Mouse (Mus musculus) neural tube, embryonic 10.5 days (tissue): ENCODE data around the gene Snx6.
"Not testable (repeated sequence)": the region's sequence is repeated elsewhere in the genome, so short reads cannot be mapped to it uniquely, and the experiment has no call there.

Experiments used
- DNase-seq: peaks from one replicate; pipeline ENCODE4 v3.0.0-alpha.2; 2017; ENCODE audit warnings: low spot score; ENCODE audit errors: extremely low spot score

Gene Snx6

GRCm38 (mm10) chr12:54795153-54795998 is at the start of gene Snx6:
Gene Snx6, minus strand, starts transcription at chr12:54795703.
- peak; percentile 90 for DNase-seq

GRCm38 (mm10) chr12:54844415-54844814 is 48.9 kb upstream of the Snx6 start:
- no peak for DNase-seq

DNA sequence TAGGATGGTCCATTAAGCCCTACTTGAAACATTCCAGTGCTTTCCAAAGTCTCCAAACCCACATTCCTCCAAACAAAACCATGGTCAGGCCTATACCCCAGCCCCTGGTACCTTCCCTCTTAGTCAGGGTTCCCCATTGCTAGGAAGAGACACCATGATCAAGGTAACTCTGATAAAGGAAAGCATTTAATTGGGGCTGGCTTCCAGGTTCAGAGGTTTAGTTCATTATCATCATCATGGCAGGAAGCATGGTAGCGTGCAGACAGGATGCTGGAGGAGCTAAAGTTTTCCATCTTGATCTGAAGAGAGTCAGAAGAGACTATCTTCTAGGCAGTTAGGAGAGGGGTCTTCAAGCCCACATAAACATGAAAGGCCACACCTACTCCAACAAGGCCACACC is 46.1 kb upstream of the Snx6 start:
- no peak for DNase-seq

- no peak for DNase-seq
Observed at GRCm38 (mm10) chr12:54839815-54840214, 44.3 kb upstream of the Snx6 start.

DNA sequence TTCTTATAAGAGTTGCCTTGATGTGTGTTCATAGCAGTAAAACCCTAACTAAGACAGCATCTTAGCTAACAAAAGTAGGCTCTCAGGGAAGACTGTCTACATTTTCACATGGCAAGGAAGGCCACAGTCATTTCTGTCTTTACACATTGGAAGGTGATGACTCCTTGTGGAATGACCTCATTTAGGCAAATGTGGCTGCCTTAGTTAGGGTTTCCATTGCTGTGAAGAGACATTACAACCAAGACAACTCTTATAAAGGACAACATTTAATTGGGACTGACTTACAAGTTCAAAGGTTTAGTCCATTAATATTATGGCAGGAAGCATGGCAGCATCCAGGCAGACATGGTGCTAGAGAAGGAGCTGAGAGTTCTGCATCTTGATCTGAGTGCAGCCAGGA is 43.4 kb upstream of the Snx6 start:
- no peak for DNase-seq

- no peak for DNase-seq
Observed at GRCm38 (mm10) chr12:54835608-54836570, 40.4 kb upstream of the Snx6 start.

DNA sequence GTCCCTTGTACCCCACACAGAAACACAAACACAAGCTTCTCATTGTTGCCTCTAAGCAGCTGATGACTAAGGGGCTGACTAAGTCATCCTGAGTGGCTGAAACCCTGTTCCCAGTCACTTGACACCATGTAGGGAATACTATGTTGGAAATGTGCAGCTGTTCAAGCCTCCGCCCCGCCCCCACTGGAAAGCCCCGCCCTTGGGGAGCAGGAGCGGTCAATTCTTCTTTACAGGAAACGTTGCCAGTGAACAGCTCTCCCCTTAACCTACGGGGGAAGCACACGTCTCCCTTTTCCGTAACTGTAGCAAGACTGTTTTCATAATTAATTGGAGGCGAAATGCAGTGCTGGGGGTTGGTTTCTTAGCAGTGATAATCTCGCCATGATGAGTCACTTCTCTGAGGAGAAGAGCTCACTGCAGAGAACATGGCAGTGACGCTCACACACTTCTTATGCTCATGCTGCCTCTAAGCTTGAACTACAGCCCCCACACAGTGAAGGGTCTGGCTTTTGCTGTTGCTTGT is 39.5 kb upstream of the Snx6 start:
- peak; percentile 78 for DNase-seq

GRCm38 (mm10) chr12:54833856-54834399 is 38.4 kb upstream of the Snx6 start:
- DNase-seq, result no peak

DNA sequence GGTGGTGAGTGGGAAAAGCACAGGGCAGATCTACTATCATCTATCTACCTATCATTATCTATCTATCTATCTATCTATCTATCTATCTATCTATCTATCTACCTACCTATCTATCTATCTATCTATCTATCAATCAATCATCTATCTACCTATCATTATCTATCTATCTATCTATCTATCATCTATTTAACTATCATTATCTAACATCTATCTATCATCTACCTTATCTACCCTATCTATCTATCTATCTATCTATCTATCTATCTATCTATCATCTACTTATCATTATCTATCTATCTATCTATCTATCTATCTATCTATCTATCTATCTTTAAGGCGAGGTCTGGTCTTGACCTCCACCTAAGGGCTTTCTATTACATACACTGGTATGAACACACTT is 36.4 kb upstream of the Snx6 start:
- not testable (repeated sequence) for DNase-seq

- DNase-seq, result peak; percentile 64
Observed at GRCm38 (mm10) chr12:54830574-54830973, 35.1 kb upstream of the Snx6 start.

- DNase-seq, result no peak
Observed at GRCm38 (mm10) chr12:54829876-54830275, 34.4 kb upstream of the Snx6 start.

- no peak for DNase-seq
Observed at GRCm38 (mm10) chr12:54828043-54828442, 32.5 kb upstream of the Snx6 start.

DNA sequence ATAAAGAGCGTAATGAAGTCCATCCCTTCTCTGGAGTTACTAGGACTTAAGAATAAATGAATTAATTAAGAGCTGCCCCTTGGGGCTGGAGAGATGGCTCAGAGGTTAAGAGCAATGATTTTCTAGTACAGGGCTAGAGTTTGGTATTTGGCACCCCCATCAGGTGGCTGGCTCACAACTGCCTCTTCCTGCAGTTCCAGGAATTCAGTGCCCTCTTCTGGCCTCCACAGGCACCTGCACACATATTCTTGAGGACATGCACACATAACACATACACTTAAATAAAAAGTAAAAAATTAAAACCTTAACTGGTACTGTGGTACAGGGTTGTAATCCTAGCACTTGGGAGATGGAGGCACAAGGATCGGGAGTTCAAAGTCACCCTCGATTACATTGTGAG is 29.7 kb upstream of the Snx6 start:
- no peak for DNase-seq

DNA sequence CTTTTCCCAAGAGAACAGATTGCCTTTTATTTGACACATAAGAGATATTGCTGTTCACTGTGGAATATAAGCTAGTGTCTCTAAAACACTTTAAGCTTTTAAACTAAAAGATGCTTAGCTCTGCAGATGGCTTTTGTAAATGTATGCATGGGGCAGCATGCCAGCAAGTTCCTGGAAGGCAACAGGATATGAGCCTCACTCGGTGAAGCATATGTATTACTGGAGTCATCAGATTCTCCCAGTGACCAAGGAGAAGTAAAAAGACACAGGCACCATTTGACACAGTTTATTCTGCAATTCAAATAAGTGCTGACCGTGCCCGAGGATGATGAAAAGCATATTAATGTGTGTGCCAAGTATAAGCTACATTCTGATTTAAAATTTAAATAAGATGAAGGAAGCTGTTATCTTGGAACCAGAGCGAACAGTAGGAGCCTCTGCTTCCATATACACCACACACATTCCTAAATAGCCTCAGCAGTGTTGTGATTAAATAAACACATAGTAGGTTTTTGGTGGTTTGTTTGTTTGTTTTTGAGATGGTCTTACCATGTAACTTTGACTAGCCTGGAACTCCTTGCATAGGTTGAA is 27.4 kb upstream of the Snx6 start:
- DNase-seq, result no peak

DNA sequence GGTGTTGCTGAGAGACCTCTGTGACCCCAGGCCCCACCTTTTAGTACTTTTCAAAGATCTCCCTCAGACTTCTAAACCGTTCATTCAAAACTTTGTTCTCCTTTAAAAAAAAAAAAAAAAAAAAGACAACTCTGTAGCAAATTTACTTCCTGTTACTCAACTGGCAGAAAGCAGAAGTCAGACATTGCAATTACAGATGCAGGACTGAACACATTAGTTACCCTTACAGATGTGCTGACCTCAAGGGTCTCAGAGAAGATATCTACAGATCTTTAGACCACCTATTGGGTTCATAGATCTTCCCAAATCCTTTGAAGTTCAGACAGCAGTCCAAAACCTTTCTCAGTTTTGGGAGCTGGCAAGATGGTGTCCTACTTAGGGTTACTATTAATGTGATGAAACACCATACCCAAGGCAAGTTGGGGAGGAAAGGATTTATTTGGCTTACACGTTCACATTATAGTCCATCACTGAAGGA is 25.2 kb upstream of the Snx6 start:
- no peak for DNase-seq

DNA sequence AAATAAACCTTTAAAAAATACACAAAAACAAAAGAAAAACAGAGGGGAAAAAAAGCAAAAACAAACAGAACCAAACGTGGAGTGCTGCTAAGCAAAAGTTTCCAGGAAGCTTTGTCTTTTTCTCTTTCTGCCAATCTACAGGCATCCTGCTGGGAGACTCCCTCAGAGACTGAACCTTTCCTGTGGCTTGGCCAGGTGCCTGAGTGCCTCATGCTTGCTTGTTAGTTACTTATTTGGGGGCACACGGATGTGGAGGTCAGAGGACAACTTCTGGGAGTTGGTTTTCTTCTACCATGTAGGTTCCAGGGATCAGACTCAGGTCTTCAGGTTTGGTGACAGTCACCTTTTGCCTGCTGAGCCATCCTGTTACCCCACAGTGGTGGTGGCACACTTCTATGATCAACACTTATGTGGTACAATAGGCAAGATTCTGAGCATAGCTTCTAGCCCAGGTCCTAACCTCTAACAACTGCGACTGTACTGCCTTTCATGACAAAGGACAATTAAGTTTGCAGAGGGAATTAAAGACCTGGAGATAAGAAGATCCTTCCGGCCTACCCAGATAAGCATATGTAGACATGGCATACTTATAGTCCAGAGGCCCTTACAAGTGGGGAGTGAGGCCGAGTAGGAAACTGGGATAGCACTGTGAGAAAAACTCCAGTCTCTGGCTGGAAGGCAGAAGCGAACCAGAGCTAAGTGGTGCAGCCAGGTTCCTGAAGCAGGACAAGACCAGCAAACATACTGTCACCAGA is 23.9 kb upstream of the Snx6 start:
- no peak for DNase-seq

GRCm38 (mm10) chr12:54810142-54810541 is 14.6 kb upstream of the Snx6 start:
- no peak for DNase-seq

DNA sequence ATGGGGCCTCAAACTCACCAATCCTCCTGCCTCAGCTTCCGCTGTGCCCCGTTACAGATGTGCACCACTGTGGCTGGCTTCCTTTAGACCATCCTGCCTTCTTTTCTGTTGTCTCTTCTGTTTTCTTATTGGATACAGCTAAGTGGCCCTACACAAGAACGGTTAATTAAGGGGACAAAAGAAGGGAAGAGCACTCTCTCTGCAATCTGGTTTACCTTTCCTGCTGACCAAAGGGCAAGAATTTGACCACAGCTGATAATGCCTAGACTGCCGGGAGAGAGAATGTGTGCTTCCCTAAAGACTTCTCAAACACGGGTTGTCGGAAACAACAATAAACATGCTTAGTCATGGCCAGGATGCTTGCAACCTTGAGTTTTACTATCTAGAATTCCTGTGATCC is 12.0 kb upstream of the Snx6 start:
- no peak for DNase-seq

DNA sequence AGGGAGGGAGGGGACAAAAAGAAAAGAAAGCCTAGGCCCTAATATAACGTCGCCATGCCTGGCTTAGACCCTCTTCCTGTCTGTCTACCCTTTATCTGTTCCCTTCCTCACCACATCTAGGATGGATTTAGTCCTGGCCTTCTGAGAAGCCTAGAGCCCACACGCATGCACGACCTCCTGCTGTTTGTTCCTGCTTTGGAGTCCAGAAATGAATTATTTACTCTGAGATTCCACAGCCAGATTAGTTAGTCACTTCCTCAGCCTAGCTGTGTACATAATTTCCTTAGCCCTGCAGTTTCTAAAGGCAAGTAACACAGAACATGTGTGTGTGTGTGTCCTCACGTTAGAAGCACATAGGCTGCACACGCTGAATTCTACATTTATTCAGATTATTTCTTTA is 10.6 kb upstream of the Snx6 start:
- no peak for DNase-seq

DNA sequence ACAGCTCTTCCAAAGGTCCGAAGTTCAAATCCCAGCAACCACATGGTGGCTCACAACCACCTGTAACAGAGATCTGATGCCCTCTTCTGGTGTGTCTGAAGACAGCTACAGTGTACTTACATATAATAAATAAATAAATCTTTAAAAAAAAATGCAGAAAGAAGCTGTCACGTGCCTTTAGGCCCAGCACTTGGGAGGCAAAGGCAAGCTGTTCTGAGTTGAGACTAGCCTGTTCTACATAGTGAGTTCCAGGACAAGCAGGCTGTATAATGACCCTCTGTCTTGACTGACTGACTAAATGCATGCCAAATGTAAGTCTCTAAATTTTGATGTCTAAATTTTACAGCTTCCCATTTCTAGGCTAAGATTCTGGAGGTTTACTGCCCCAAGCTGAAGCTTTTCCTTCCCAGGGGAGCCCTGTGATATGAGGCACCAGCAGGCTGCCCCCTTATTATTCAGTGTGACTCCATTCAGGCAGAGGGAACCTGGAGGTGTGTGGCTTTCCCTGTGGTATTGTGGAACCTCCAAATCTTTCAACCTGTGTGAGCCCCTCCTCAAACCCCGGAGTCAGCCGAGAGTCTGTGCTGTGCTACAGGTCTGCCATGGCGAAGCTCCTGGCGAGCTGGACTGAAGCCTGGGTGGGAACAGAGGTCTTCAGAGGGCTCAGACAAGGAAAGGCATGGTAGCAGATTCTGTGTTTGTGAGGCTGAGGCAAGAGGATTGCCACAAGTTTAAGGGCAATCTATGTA is 9.9 kb upstream of the Snx6 start:
- no peak for DNase-seq
